Mouse (Mus musculus) right cerebral cortex, postnatal 36 days (tissue): ENCODE measurements around the gene Dqx1.

Source experiments
- DNase-seq, 2 experiments: peaks; one replicate each; pipeline ENCODE4 v3.0.0; 2022; ENCODE audit warnings: low spot score in 2 of 2, mixed read lengths in 1 of 2

The Dqx1 gene

GRCm38 (mm10) chr6:83070311-83071219 lies 12.9 kb downstream of the Dqx1 start:
- no peak for DNase-seq

- DNase-seq = no peak
Measured at GRCm38 (mm10) chr6:83071220-83071619, 13.6 kb downstream of the Dqx1 start.

GRCm38 (mm10) chr6:83074979-83075378 lies 17.3 kb downstream of the Dqx1 start:
- no peak for DNase-seq

GRCm38 (mm10) chr6:83077630-83078323 lies 20.1 kb downstream of the Dqx1 start, which contains the start of gene Pcgf1:
Gene Pcgf1, plus strand, starts transcription at chr6:83077869.
- peak in 1 of 2 experiments; percentile 16 for DNase-seq

GRCm38 (mm10) chr6:83078324-83078858 lies 20.7 kb downstream of the Dqx1 start:
- DNase-seq = peak; percentile 97 to 98

- DNase-seq = no peak
Measured at GRCm38 (mm10) chr6:83080210-83080609, 22.6 kb downstream of the Dqx1 start.

GRCm38 (mm10) chr6:83083497-83083896 lies 25.9 kb downstream of the Dqx1 start:
- DNase-seq = no peak

GRCm38 (mm10) chr6:83084477-83084876 lies 26.8 kb downstream of the Dqx1 start:
- DNase-seq = no peak

- DNase-seq = no peak
Measured at GRCm38 (mm10) chr6:83086121-83087035, 28.7 kb downstream of the Dqx1 start, which contains the start of gene Lbx2. Gene Lbx2, plus strand, starts transcription at chr6:83086367.

GRCm38 (mm10) chr6:83087205-83087925 lies 29.7 kb downstream of the Dqx1 start:
- DNase-seq = no peak

GRCm38 (mm10) chr6:83087926-83088260 lies 30.2 kb downstream of the Dqx1 start:
- DNase-seq = no peak

GRCm38 (mm10) chr6:83092416-83093127 lies 34.9 kb downstream of the Dqx1 start:
- no peak for DNase-seq

- no peak for DNase-seq
Measured at GRCm38 (mm10) chr6:83095968-83096367, 38.3 kb downstream of the Dqx1 start.

GRCm38 (mm10) chr6:83098411-83098810 lies 40.8 kb downstream of the Dqx1 start:
- DNase-seq = no peak

- peak; percentile 89 for DNase-seq
Measured at GRCm38 (mm10) chr6:83101316-83101687, 43.7 kb downstream of the Dqx1 start, which contains the start of the genes Ccdc142 and Gm42688. Gene Ccdc142, plus strand, starts transcription at chr6:83101601. Gene Gm42688, plus strand, starts transcription at chr6:83101617.

GRCm38 (mm10) chr6:83101688-83102556 lies 44.3 kb downstream of the Dqx1 start:
- peak in 1 of 2 experiments; percentile 50 for DNase-seq

- no peak for DNase-seq
Measured at GRCm38 (mm10) chr6:83103130-83103650, 45.5 kb downstream of the Dqx1 start.

- DNase-seq = no peak
Measured at GRCm38 (mm10) chr6:83104158-83104557, 46.5 kb downstream of the Dqx1 start.
